Mouse (Mus musculus): ENCODE results near the gene Dok5. TPM values are rescaled to one million over a fixed set of nuclear protein-coding genes. Genes with fewer than 3 reads are reported as not detected.

Dok5 gene
- total and polyA plus RNA-seq, 3 experiments: 0.26 to 0.45 (median 0.41) TPM

DNA sequence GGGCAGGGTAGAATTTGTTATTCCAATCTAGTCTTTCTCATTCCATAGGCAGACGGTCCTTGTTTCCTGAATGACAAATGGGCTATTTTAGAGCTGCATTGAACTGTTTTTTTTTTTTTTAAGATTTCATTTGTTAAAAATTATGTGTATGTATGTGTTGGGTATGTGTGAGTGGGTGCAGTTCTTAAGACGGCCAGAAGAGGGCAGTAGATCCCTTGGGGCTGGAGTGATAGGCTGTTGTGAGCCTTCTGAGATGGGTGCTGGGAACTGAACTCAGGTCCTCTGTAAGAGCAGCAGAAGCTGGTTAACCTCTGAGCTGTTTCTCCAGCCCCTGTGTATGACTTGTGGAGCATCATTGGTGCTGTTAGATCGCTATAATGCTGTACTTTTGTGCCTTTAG is 63.6 kb downstream of the Dok5 start:
- DNase-seq: no peak

DNA sequence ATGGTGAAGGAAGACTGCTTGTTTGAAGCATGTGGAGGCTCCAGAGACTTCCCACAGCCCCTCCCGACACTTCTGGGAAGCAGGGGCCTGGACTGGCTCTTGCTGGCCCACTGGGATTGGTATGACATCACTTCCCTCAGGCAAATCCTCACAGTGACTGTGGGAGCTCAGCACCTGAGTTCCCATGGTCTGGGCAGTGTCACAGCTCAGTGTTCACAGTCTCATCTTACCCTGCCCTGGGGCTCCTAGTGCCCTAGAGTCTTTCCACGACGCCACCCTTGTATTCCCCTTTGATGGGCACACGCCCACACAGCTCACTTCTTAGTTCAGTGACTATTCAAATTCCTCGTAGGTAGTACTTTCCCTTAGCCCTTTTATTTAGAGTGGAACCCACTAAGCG is 71.4 kb downstream of the Dok5 start:
- DNase-seq: no peak

DNA sequence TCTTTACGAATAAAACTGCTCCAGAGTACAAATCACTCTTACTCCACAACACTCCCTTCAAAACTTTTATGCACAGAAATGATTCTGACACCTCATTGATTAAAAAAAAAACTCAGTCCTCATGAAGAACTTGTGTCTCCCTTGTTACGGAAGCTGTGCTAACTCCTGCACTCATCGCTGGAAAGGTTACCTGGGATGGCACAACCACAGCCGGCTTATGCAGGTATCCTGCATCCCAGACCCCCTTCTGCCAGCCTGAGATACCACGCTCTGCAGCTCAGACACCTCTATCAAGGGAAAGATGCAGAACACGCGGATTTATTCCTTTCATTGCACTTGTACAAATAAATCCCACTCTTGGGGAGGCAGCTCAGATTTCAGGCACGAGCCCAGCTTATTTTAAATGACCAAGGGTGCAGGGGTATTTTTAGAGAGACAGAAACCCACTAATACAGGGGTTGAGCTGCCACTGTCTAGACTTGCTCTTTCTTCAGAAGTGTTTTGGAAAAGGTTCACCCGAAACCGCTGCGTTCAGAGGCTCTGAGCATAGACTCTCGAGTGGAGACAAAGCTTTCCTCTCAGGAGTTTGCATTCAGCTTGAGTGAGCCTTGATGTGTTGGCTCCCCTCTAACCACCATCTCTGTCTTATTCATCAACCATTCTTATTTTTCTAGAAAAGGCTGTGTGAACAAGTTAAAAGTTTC is 76.1 kb downstream of the Dok5 start:
- no peak for DNase-seq

DNA sequence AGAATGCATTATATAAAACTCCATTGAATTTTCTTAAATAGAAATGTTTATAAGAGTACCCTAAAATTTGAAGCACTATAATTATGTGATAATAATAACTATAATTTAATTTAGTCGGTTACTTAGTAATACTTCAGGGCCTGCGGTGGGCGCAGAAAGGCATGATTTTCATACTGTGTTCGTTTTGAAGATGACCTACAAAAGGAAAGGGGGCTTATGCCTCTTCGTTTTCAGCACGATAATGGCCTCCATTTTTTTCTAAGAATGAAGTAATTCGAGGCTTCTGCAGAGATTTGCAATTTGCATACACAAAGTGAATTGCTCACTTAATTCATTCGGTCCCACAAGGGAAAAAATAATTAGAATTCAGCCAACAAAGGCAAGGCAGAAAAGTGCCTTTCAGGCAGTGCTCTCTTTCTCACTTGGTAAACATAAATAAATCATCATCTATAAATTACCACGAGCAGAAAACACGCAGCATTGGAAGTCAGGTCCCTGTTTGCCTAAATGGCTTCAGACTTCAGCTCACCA is 76.7 kb downstream of the Dok5 start:
- no peak for DNase-seq

DNA sequence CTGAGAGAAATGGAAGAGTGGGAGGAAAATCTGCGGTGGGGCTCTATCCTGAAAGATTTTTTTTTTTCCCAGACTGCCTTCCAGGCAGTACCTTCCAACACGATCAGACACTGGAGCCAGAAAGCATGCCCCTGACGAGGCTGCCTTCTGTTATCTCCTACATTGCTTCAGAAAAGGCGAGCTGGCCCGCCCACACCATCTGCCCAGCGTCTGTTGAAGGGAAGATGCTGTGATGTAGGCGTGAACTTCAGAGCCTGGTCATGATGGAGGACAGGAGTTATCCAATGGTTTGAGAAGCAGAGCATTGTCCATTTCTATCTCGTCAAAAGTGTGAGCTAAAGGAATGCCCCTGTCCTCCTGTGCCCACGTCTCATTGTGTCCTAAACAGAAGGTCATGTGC is 79.7 kb downstream of the Dok5 start:
- no peak for DNase-seq

DNA sequence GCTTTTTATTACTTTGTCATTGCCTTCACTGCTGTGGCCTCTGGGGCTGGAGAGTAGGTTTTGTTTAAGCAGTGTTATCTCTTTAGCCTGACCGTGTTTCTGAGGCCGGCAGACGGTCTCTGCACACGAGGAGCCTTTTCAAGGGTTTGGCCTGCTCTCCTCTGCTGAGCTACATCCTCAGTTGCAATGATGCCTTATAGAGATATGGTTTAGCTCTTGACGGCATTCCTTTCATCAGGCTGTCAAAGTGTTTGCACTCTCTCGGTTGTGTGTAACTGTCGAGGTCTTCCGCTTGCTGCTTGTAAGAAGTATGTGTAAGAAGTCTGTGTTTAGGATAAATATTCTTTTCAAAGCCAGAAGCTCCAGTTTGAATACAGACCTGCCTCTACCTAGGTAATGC is 84.7 kb downstream of the Dok5 start:
- DNase-seq: no peak

DNA sequence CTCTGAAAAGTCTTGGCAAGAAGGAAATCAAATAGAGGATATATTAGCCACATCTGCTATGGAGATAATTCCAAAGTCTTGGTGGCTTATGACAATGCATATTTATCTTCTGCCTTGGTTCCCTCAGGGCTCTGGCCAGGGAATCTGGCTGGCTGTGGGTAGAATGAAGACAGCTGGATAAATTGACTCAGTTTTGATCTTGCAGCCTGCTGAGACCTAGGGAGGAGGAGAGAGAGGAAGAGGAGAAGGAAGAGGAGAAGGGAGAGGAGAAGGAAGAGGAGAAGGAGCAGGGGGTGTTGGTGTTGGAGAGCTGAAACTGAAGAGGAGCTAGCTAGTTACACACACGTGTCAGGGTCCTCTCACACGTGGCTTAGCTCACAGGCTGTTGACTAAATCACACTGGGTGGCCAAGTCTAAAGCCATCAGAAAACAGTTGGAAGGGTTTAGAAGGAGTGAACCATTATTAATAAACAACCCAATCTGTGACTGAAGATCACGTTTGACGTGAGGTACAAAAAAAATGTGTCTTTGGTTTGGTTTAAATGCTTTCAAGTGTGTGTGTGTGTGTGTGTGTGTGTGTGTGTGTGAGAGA is 85.6 kb downstream of the Dok5 start:
- no peak for DNase-seq

DNA sequence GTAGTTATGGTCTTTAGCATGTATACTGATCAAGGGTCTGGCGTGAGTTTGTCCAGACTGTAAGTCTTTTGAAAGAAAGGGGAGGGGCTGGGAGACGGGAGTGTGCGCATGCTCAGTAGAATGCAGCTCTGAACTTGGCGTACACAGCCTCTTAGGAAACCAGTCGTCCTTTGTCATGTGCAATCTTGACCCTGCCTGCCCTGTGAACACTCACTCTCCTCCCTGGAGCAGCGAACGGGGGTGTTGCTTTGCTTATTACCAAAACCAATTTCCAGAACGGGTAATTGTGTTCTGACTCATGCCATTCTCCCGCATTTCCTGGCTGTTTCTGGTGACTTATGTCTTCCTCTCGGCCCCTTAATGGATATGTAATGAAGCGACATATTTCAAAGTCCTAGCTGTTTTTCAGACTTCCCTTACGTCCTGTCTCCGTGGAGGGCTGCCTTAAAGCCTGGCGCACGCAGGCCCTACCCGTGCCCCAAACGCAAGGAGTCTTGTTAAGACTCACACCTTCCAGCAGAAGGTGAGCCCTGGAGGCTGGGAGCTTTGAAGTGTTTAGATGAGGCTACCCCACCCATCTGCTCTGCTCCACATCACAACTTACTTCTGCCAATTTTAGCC is 95.3 kb downstream of the Dok5 start:
- peak; percentile 74 for DNase-seq

DNA sequence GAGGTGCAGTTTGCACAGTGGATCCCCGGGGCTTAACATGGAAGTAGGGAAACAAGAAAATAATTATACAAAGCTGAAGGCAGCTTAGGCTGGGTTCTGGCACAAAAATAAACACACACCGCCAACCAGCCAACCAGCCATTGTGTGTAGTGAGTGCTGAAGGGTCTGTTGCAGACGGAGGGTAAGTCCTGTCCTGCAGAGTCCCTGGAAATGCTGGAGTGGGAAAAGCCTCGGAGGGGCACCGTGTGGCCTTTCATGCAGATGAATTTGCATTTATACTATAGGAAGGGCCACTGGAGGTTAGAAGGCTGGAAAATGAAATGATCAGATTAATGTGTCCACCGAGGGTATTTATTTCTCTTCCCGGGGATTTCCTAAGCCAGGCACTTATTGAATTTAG is 97.2 kb downstream of the Dok5 start:
- DNase-seq: no peak

DNA sequence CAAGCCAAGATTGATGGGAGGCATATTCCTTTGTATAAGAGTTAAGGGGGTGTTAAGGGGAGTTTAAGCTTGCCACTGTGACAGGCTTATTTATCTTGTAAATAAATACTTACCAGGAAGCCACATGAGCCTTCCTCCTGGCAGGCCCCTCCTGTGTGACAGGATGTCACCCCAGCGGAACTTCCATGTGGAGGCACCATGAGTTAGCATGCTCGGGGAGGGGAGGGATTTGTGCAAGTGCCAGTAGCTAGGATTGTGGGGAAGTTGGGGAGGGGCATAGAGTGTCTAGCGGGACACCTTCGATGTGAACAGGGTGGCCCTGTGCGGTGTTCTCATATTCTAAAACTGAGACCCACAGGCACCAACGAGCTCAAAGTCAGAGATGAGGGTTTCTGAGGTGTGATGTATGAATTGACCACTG is 97.6 kb downstream of the Dok5 start:
- no peak for DNase-seq

DNA sequence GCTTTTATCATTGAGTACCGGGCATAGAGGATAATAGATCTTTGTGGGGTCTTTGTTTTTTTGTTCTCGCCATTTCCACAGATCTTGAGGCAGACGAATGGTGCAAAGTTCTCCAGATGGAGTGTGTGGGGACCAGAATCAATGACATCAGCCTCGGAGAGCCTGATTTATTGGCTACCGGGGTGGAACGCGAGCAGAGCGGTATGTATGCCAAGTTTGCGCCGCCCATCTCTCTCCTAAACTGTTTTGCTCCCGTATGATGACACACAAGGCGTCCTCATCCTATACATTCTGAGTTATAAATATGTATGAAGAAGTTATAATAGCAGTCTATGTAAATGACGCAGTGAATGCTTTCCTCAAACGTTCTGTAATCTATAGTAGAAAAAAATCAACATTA is 98.4 kb downstream of the Dok5 start:
- no peak for DNase-seq

DNA sequence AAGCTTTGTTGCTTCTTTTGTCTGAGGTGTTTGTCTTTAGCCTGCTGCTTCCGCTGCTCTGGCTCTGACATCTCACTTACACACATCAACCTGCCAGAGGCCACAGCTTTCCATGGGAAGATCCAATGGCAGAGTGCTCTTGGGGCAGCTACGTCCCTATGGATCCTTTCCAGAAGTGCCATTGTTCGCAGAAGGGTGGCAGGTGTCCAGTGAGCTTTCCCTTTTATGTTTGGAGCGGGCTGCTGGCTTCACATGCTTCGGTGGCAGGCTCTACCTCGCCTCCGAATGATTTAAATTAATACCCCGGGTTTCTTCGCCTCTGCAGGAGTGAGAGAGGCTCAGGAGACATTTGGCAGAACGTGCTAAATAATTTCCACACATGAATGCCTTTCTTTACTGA is 105.3 kb downstream of the Dok5 start:
- DNase-seq: no peak

DNA sequence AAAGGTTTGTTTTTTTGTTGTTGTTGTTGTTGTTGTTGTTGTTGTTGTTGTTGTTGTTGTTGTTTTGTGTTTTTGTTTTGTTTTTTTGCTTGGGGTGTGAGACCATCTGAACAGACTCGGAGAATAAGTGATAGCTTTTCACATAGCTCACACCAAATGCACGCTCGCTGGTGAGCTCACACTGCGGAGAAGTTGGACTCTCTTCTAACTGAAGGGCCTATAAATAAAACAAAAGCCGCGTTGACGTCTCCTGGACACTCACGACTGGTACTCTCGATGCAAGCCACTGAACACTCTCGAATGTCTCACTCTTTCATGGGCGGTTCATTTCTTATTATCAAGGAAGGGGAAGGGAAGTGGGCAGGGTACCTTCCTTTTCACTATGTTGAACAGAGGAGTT is 105.8 kb downstream of the Dok5 start:
- DNase-seq: no peak

DNA sequence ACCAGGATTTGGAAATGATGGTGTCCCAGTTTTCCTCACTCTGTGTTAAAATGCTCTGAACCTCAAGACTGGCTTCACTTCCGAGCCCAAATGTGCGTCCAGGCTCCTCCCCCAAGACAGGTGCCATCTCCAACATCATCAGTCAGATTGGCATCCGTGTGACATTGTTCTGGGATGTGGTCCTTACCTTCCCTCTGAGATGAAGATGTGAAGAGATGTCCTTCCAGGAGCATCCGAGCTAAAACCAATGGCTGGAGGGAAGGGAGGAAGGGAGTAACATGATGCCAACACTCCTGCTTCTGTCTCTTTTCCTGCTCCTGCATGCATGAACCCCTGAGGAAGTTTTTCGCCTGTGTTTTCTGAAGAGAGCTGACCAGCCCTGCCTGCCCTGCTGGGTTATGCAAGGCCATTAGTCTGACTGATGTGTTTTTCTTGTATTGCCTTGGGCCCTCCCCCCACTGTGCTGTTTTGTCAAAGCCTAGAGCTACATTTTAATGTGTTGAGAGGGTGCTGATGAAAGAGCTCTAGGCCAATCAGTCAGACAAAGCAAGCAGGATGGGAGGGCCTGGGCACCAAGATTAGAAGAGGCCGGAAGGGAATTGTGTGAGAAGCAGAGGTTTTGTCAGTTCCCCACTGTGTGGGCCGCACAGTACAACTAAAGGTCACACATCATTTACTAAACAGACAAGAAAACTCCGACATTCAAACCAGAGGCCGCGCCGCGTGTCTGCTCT is 106.4 kb downstream of the Dok5 start:
- DNase-seq: peak; percentile 61

DNA sequence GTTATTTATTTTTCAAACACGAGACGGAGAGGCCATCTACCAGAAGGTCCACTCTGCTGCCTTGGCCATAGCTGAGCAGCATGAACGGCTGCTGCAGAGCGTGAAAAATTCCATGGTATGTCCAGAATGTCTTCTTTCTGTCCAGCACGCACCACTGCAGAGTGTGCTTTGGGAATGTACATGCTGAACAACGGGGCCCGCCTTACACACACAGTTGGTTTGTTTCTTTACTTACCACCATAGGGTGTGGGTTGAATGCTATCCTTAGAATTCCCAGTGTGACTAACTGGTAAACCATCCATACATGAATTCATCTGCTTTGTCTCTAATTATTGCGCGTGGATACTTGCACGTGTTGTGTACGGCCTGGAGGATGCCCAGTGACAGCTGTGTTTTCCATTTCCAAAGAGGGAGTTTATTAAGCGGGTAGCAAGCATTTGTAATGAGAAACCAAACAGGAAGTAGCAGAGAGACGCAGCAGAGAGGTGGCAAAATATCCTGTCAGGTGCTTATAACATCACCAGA is 109.9 kb downstream of the Dok5 start:
- DNase-seq: no peak

DNA sequence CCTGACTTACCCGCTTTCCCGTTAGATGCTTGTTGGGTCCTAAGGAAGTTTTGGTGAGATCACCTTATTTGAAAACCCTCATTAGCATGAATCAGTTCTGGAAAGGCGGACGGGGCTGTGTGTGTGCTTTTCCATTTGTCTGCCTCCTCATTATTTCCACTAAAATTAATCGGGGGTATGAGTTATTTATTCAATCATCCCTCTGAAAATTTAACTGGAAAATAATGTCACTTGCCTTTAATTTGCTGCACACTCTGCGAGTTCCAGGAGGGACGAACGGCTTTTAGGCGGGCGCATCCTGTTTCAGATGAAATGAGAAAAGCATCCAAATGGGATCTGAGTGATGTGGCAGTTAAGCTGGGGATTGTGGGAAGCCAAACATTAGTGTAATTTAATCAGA is 113.9 kb downstream of the Dok5 start:
- DNase-seq: no peak

DNA sequence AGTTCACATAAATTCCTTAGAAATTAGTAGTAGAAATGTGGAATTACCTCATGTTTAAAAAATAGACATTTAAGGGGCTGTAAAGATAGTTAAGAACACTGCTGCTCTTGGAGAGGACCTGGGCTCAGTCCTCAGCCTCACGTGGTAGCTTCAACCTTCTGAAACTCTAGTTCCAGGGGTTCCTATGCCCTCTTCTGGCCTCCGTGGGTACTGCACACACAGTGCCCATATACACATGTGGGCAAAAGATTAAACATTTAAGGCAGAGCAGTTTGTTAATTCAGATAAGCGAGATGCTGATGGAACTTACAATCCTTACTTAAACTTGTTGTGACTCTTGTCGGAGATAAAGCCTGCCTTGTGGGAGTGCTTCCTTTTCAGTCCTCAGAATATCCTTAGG is 118.5 kb downstream of the Dok5 start:
- no peak for DNase-seq

DNA sequence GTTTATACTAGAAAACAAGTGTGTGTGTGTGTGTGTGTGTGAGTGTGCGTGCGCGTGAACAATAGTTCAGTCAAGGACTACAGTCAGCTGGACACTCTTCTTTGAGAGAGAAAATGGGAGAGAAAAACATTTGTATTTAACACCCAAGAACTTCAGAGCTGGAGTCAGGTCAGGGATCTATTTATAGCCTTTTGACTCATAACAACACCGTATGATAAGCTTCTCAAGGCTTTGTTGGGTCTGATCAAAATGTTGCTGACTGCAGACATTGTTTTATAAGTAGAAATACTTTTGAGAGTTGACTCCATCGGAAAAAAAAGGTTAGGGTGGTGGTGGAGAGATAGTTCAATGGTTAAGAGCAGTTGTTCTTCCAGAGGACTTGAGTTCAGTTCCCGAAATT is 120.7 kb downstream of the Dok5 start:
- no peak for DNase-seq

DNA sequence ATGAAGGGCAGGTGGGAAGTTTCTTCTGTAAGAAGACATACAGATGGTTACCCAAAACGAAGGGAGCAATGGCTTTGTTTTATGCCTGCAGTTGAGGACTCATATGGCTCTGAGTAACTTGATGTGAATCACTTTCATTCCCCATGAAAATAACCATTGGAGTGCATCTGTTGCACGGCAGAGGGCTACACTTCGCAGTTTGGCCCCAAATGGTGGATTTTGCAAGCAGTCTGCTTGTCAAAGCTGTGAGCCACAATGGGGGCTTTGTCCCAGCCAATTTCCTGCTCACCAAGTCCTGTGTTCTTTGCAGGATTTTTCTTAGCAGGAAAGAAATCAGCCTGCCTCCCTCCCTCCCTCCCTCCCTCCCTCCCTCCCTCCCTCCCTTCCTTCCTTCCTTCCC is 123.6 kb downstream of the Dok5 start:
- no peak for DNase-seq

DNA sequence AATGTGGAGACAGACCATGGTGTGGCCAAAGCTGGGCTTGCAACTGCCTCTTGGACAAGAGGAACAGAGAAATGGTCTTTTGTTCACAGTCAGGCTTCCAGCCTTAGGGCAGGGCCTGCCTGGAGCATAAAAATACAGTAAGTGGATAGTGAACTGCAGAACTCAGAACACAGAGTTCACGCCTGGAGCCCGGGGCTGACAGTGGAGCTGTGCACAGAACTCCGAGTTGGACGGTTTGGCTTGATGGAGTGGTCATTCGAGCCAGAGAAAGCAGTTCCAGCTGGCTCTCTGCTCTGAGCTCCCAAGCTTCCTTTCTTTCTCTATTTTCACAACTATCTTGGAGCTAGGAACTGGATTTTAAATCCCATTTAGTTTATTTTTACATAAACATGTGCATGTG is 124.5 kb downstream of the Dok5 start:
- no peak for DNase-seq

DNA sequence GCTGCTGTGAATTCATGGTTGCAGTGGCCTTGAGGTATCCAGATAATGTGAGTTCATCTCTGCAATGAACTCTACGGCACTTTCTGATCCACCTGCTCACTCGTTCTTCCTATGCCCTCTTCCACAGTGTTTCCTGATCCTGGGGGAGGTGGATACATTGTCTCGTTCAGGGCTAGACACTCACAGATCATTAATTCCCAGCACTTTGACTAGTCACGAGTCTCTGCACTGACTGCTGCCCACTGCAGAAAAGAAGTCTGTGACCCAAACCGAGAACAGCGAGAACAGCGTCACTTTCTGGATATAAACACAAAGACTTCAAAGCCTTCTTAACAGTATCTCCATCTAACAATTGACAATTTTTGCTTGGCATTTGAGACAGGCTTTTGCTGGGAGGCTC is 125.9 kb downstream of the Dok5 start:
- no peak for DNase-seq

DNA sequence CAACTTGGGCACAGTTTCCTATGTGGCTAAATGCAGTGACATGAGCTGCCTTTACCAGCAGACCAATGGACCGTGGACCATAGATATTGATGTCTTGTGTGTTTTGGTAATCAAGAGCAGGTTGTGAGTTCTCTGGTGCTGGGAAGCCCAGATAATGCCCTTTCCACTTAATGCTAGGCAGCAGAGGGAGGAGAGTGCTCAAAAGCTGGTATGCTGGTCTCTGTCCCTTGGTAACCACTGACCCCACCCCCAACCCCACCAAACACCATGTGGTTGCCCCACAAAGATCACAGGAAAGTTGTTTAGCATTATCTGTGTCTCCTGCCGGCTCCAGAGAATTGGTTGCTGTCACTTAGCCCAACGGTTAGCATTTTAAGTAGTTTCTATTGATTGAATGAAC is 127.0 kb downstream of the Dok5 start:
- no peak for DNase-seq

DNA sequence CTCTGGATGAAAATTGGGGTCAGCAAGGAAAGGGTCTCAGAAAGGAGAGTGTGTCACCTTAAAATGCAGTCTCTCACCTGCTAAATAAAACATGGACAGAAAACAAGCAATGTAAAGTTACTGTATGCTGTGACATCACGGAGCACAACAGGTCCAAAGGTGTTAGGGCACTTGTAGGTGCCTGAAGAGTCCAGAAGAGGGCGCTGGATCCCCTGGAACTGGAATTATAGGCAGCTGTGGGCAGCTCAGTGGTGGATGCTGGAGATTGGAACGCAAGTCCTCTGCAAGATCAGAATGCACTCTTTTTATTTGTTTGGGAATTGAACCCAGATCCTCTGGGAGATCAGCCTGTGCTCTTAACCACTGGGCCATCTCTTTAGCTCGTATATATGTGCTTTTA is 129.0 kb downstream of the Dok5 start:
- DNase-seq: no peak
